Comparison of ENCODE assay signal across 9 mouse cellular contexts in genomic region chr5:147583702-147584298, GRCm38 (mm10).
DNase-seq lines count a peak whose midpoint lies in the region; ATAC-seq and TF ChIP-seq lines count a peak whose summit lies in the region.
"Had no signal": no experiment of that assay in that cellular context is flagged by ENCODE, and none has a peak within 500 bp of the region (broad histone marks: within the 10 kb centered on the region; RNA-seq: fewer than 3 reads in every experiment).

No protein-coding gene starts in this region.

- ATAC-seq in midbrain, embryonic 13.5 days: no peak
- ATAC-seq in inflammation-experienced regulatory T-cells, adult 6 months: peak; percentile 25
- peak; percentile 65; the same call in 1 of the 2 replicates for ATAC-seq in monocyte, adult 5-6 weeks (replicated peaks; ENCODE audit: insufficient number of reproducible peaks, low FRiP score, low TSS enrichment, poor library complexity, severe bottlenecking)

- no peaks in the 10 kb centered on the region for H3K9me3 ChIP-seq in midbrain, embryonic 10.5 days (replicated peaks)
- H3K9me3 ChIP-seq in midbrain, embryonic 13.5 days: no peaks in the 10 kb centered on the region
- H3K9me3 ChIP-seq: embryonic facial prominence, embryonic 13.5 days had no signal

- peak; percentile 82 for DNase-seq in midbrain, embryonic 10.5 days (ENCODE audit: low spot score)
- DNase-seq in cerebellum, adult 2 months: peak; percentile 45 to 69
- peak; percentile 82 for DNase-seq in gastrocnemius, adult 2 months
- peak; percentile 77 to 78 for DNase-seq in left cerebral cortex, postnatal 25 days (ENCODE audit: low spot score in 2 of 2)

- no peak for TF ChIP-seq POLR2A in cerebellum, adult 2 months (IDR thresholded peaks at IDR 0.05; ENCODE audit: borderline replicate concordance, insufficient read depth, low read length)
- no peak for TF ChIP-seq POLR2A in testis, adult 2 months (IDR thresholded peaks at IDR 0.05; ENCODE audit: control insufficient read depth, low read depth, low read length)

- H3K9ac ChIP-seq in midbrain, embryonic 13.5 days (replicated peaks): no peak overlapping the region
- H3K9ac ChIP-seq: embryonic facial prominence, embryonic 13.5 days had no signal

- intact Hi-C loops in gastrocnemius, adult 2 months (cut with DNase I): no loop called here
- intact Hi-C loops in left cerebral cortex, postnatal 25 days (cut with DNase I): loop anchor here (2.0 to 10.0 kb wide), 3 partner anchors 134 to 361 kb away; no protein-coding TSS in a partner anchor

- TF ChIP-seq CTCF in cerebellum, adult 2 months (IDR thresholded peaks at IDR 0.05; ENCODE audit: borderline replicate concordance, insufficient read depth, low read depth, low read length): peak; percentile 73
- peak; percentile 85 for TF ChIP-seq CTCF in gastrocnemius, adult 2 months (IDR thresholded peaks at IDR 0.05)
- peak; percentile 49; the same call in 1 of the 2 replicates for TF ChIP-seq CTCF in testis, adult 2 months (IDR thresholded peaks at IDR 0.05; ENCODE audit: control insufficient read depth, insufficient read depth, insufficient replicate concordance, low read depth, low read length)

- 46% methylated on average over 14 of the region's 14 CpGs for whole genome bisulfite sequencing in midbrain, embryonic 10.5 days
- 48% methylated on average over 14 of the region's 14 CpGs for WGBS in midbrain, embryonic 13.5 days
- WGBS in cerebellum, adult 2 months: 51% methylated on average over 14 of the region's 14 CpGs

- no peaks in the 10 kb centered on the region for H3K27me3 ChIP-seq in midbrain, embryonic 10.5 days (ENCODE audit: low read depth, poor library complexity, severe bottlenecking)
- no peaks in the 10 kb centered on the region for H3K27me3 ChIP-seq in midbrain, embryonic 13.5 days
- no peaks in the 10 kb centered on the region for H3K27me3 ChIP-seq in cerebellum, adult 2 months (ENCODE audit: control insufficient read depth, insufficient read depth, low read length)
- H3K27me3 ChIP-seq in testis, adult 2 months (ENCODE audit: control insufficient read depth, insufficient read depth, low read length): no peaks in the 10 kb centered on the region
- H3K27me3 ChIP-seq: embryonic facial prominence, embryonic 13.5 days had no signal

- no peak overlapping the region for H3K4me2 ChIP-seq in midbrain, embryonic 13.5 days (replicated peaks)
- H3K4me2 ChIP-seq: embryonic facial prominence, embryonic 13.5 days had no signal

- H3K36me3 ChIP-seq in midbrain, embryonic 10.5 days: no peaks in the 10 kb centered on the region
- H3K36me3 ChIP-seq in midbrain, embryonic 13.5 days: no peaks in the 10 kb centered on the region
- no peaks in the 10 kb centered on the region for H3K36me3 ChIP-seq in testis, adult 2 months (ENCODE audit: control insufficient read depth, insufficient read depth, low read length)
- H3K36me3 ChIP-seq: embryonic facial prominence, embryonic 13.5 days had no signal

- H3K27ac ChIP-seq in midbrain, embryonic 10.5 days (replicated peaks): no peak overlapping the region
- H3K27ac ChIP-seq in midbrain, embryonic 13.5 days: no peak overlapping the region
- H3K27ac ChIP-seq in cerebellum, adult 2 months (ENCODE audit: insufficient read depth, low read length): no peak overlapping the region
- H3K27ac ChIP-seq in gastrocnemius, adult 2 months: peak overlapping the region; percentile 81
- no peak overlapping the region for H3K27ac ChIP-seq in testis, adult 2 months (ENCODE audit: control insufficient read depth, insufficient read depth, low read depth, low read length)
- H3K27ac ChIP-seq: embryonic facial prominence, embryonic 13.5 days had no signal

- H3K4me1 ChIP-seq in midbrain, embryonic 10.5 days: no peaks in the 10 kb centered on the region
- no peaks in the 10 kb centered on the region for H3K4me1 ChIP-seq in midbrain, embryonic 13.5 days (replicated peaks)
- H3K4me1 ChIP-seq in cerebellum, adult 2 months (ENCODE audit: control insufficient read depth, insufficient read depth, low read length): no peaks in the 10 kb centered on the region
- no peaks in the 10 kb centered on the region for H3K4me1 ChIP-seq in testis, adult 2 months (ENCODE audit: control insufficient read depth, insufficient read depth, low read length)
- H3K4me1 ChIP-seq: embryonic facial prominence, embryonic 13.5 days had no signal

- H3K4me3 ChIP-seq in midbrain, embryonic 10.5 days: no peak overlapping the region
- H3K4me3 ChIP-seq in midbrain, embryonic 13.5 days (replicated peaks): no peak overlapping the region
- no peak overlapping the region for H3K4me3 ChIP-seq in cerebellum, adult 2 months (replicated peaks; ENCODE audit: insufficient read depth, low read depth, low read length)
- H3K4me3 ChIP-seq in gastrocnemius, adult 2 months: peak overlapping the region; percentile 17; the same call in 1 of the 2 replicates
- no peak overlapping the region for H3K4me3 ChIP-seq in testis, adult 2 months (ENCODE audit: control insufficient read depth, low read depth, low read length)
- H3K4me3 ChIP-seq: embryonic facial prominence, embryonic 13.5 days had no signal
